Mouse (Mus musculus): ENCODE results near the gene Txlnb. TPM values are rescaled to one million over a fixed set of nuclear protein-coding genes. Genes with fewer than 3 reads are reported as not detected.

The Txlnb gene
- polyA plus RNA-seq, 1 experiment from 2014 or later = 2.2 TPM

DNA sequence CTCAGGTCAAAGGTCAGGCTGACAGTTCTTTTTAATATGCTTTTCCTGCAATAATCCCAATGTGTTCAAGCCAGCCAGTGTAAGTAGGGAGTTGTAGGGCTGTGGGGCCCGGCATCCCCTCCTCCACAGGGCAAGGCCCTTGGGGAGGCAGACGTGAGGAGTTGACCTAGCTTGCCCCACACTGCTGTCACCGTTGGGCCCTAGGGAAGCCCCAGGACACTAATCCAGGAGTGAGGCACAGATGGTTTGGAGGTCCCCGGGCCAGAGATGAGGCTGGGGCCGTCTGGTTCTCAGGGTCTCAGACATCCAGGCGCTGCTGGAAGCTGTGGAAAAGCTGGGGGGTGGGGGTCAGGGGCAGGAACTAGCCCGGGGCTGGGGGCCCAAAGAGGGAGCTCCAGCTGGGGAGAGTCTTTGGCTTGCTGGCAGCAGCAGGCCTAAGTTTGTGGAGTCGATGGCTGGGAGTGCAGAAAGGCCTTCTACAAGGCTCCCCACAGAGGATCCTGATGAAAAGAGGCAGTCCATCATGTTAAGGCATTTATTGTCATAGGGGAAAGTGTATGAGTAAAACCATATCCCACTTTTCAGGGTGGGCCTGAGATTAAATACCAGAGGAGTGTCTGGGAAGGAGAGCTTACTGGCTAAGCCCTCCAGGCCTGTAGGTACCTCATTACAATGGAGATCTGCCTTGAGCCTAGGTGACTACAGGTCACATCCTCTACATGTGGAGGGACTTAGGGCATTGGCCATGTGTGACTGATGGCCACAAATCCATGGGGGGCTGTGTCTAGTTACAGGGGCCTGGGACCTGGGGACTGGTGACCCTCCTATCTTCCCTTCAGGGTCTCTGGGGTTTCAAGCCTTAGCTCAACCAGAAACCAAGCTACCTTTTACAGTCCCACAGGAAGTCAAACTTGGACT lies 82.2 kb downstream of the Txlnb start:
- H3K4me2 ChIP-seq = no peak overlapping the region
- peak; percentile 67 for ATAC-seq (ENCODE audit: insufficient number of reproducible peaks, insufficient read depth, low FRiP score, low TSS enrichment, low read depth)
- no peak overlapping the region for H3K9ac ChIP-seq (replicated peaks)
- H3K4me3 ChIP-seq (replicated peaks) = no peak overlapping the region
- H3K36me3 ChIP-seq = no peaks in the 10 kb centered on the region
- 16% methylated on average over 8 of the region's 8 CpGs for WGBS
- no peaks in the 10 kb centered on the region for H3K27me3 ChIP-seq
- H3K4me1 ChIP-seq (replicated peaks) = peaks cover 11% of the 10 kb centered on the region
- H3K27ac ChIP-seq = peak overlapping the region; percentile 31; the same call in 1 of the 2 replicates
- H3K9me3 ChIP-seq = no peaks in the 10 kb centered on the region

DNA sequence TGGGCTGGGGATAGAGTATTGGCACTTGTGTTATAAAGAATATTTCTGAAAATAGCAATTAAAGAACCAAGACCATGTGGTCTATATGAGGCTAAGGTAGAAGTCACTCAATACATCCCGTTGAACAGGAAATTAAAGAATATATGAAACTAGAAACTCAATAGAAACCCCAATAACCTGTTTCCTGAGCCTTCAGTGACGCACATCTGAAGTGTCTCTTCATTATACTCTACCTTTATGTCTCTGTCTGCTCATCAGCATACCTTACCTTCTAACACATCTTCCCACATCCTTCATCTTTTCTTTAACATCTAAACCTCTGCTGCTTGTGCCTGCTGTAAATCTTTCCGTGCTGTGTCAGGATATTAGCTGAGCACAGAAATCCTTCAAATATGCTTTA lies 84.0 kb downstream of the Txlnb start:
- Histone ChIP-seq H3K4me2 (no peak overlapping the region), H3K9ac (replicated peaks) (no peak overlapping the region), H3K27me3 (no peaks in the 10 kb centered on the region), H3K36me3 (no peaks in the 10 kb centered on the region), H3K4me3 (replicated peaks) (no peak overlapping the region), H3K4me1 (replicated peaks) (peaks cover 11% of the 10 kb centered on the region), H3K9me3 (no peaks in the 10 kb centered on the region), H3K27ac (no peak overlapping the region)
- WGBS = 84% methylated on average over 3 of the region's 3 CpGs
- no peak for ATAC-seq (ENCODE audit: insufficient number of reproducible peaks, insufficient read depth, low FRiP score, low TSS enrichment, low read depth)

- Histone ChIP-seq H3K36me3 (no peaks in the 10 kb centered on the region), H3K27me3 (no peaks in the 10 kb centered on the region), H3K4me2 (no peak overlapping the region), H3K9ac (replicated peaks) (no peak overlapping the region), H3K9me3 (no peaks in the 10 kb centered on the region), H3K4me1 (replicated peaks) (peaks cover 11% of the 10 kb centered on the region), H3K4me3 (replicated peaks) (no peak overlapping the region), H3K27ac (no peak overlapping the region)
- no peak for ATAC-seq (ENCODE audit: insufficient number of reproducible peaks, insufficient read depth, low FRiP score, low TSS enrichment, low read depth)
- 53% methylated on average over 2 of the region's 2 CpGs for WGBS
These were observed 84.7 kb downstream of the Txlnb start for GRCm38 (mm10) chr10:17880724-17881123.

Other genes with a start within 250 kb of the Txlnb start
- gene Cited2, start 73.0 kb upstream of the Txlnb start, polyA plus RNA-seq (2016; fragmentation: Nextera tagmentation; extraction: Ambion mirVana) = 51.9 and 56.7 TPM in 2 replicates
- 4.3 and 4.6 TPM in 2 replicates for gene Heca, start 151.8 kb downstream of the Txlnb start, polyA plus RNA-seq (2016; fragmentation: Nextera tagmentation; extraction: Ambion mirVana)
- 180 and 192 TPM in 2 replicates for gene Abracl, start 227.1 kb downstream of the Txlnb start, polyA plus RNA-seq (2016; fragmentation: Nextera tagmentation; extraction: Ambion mirVana)